Comparison of ENCODE assay signal across 7 mouse cellular contexts in the genomic region with DNA sequence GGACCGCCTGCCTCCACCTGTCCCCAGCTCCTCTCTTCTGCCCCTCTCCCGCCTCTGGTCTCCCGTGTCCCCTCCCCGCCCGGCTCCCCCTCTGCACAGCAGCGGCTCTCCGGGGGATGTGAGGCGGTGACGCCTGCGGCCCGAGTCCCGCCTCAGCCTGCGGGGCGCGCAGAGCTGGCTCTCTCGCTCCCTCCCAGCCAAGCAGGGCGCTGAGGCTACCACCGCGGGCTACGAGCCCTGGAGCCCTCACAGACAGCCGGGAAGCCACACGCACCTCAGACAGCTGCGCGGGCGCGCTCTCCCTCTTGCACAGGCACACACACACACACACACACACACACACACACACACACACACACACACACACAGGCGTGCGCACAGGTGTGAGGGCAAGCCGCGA. TPM values are rescaled to one million over a fixed set of nuclear protein-coding genes. Genes with fewer than 3 reads are reported as not detected.
DNase-seq lines count a peak whose midpoint lies in the region; ATAC-seq and TF ChIP-seq lines count a peak whose summit lies in the region.

No protein-coding gene starts in this region.

- peak overlapping the region; percentile 89 for H3K4me3 ChIP-seq in megakaryocyte, embryonic 14.5 days (replicated peaks)
- H3K4me3 ChIP-seq in forebrain, embryonic 14.5 days (ENCODE audit: low read depth, low read length): peak overlapping the region; percentile 59
- H3K4me3 ChIP-seq in intestine, postnatal 0 days (ENCODE audit: low read depth, low read length): peak overlapping the region; percentile 48
- peak overlapping the region; percentile 51 for H3K4me3 ChIP-seq in liver, embryonic 11.5 days (ENCODE audit: low read depth, low read length)

- 0 out of 2 replicates have a peak, but pooled peaks cover 6% of the 10 kb centered on the region for H3K9me3 ChIP-seq in megakaryocyte, embryonic 14.5 days
- no peaks in the 10 kb centered on the region for H3K9me3 ChIP-seq in forebrain, embryonic 14.5 days (replicated peaks; ENCODE audit: control insufficient read depth, low read length)
- no peaks in the 10 kb centered on the region for H3K9me3 ChIP-seq in intestine, postnatal 0 days (ENCODE audit: control insufficient read depth)
- H3K9me3 ChIP-seq in liver, embryonic 11.5 days (ENCODE audit: control insufficient read depth, low read length): no peaks in the 10 kb centered on the region

- peak overlapping the region; percentile 96 for H3K4me2 ChIP-seq in forebrain, embryonic 14.5 days (ENCODE audit: low read length)
- peak overlapping the region; percentile 96 for H3K4me2 ChIP-seq in intestine, postnatal 0 days (replicated peaks; ENCODE audit: low read depth)
- peak overlapping the region; percentile 89 for H3K4me2 ChIP-seq in liver, embryonic 11.5 days

- H3K4me1 ChIP-seq in megakaryocyte, embryonic 14.5 days: peaks cover 12% of the 10 kb centered on the region
- no peaks in the 10 kb centered on the region; the same call in 1 of the 2 replicates for H3K4me1 ChIP-seq in forebrain, embryonic 14.5 days (ENCODE audit: control insufficient read depth, insufficient read depth, low read length)
- 0 out of 2 replicates have a peak, but pooled peaks cover 5% of the 10 kb centered on the region for H3K4me1 ChIP-seq in intestine, postnatal 0 days (replicated peaks; ENCODE audit: control insufficient read depth, insufficient read depth, low read length)
- H3K4me1 ChIP-seq in liver, embryonic 11.5 days (replicated peaks; ENCODE audit: control insufficient read depth, insufficient read depth, low read length): peaks cover 4% of the 10 kb centered on the region

- peak; percentile 74 for DNase-seq in cerebellum, adult 11 months
- DNase-seq in forebrain, embryonic 14.5 days (ENCODE audit: low spot score): peak; percentile 60
- DNase-seq in liver, embryonic 11.5 days (ENCODE audit: low spot score): peak; percentile 31
- DNase-seq in right cerebral cortex, postnatal 14 days: peak; percentile 65

- peak overlapping the region; percentile 70 for H3K9ac ChIP-seq in forebrain, embryonic 14.5 days (ENCODE audit: low read length)
- no peak overlapping the region for H3K9ac ChIP-seq in intestine, postnatal 0 days (ENCODE audit: low read depth, low read length)
- H3K9ac ChIP-seq in liver, embryonic 11.5 days (ENCODE audit: low read depth, low read length): no peak overlapping the region

- TF ChIP-seq CTCF in intestine, postnatal 0 days (IDR thresholded peaks at IDR 0.05; ENCODE audit: low read depth): no peak

- 0% methylated on average over 30 of the region's 30 CpGs for WGBS in forebrain, embryonic 14.5 days
- 1% methylated on average over 30 of the region's 30 CpGs for WGBS in intestine, postnatal 0 days
- 2% methylated on average over 22 of the region's 30 CpGs for WGBS in liver, embryonic 11.5 days

- peaks cover 25% of the 10 kb centered on the region for H3K27me3 ChIP-seq in megakaryocyte, embryonic 14.5 days (replicated peaks)
- 0 out of 2 replicates have a peak, but pooled peaks cover 13% of the 10 kb centered on the region for H3K27me3 ChIP-seq in forebrain, embryonic 14.5 days (replicated peaks; ENCODE audit: control insufficient read depth, insufficient read depth, low read length)
- H3K27me3 ChIP-seq in intestine, postnatal 0 days (replicated peaks; ENCODE audit: control insufficient read depth, insufficient read depth, low read length): no peaks in the 10 kb centered on the region
- peaks cover 14% of the 10 kb centered on the region for H3K27me3 ChIP-seq in liver, embryonic 11.5 days (replicated peaks; ENCODE audit: control insufficient read depth, insufficient read depth, low read length)

- ATAC-seq in megakaryocyte, adult 5-6 weeks (ENCODE audit: poor library complexity, severe bottlenecking): no peak
- peak; percentile 88 for ATAC-seq in forebrain, embryonic 14.5 days
- no peak; the same call in none of the 2 replicates for ATAC-seq in intestine, postnatal 0 days
- no peak; the same call in 1 of the 2 replicates for ATAC-seq in liver, embryonic 11.5 days (replicated peaks; ENCODE audit: low FRiP score)

- H3K27ac ChIP-seq in forebrain, embryonic 14.5 days (ENCODE audit: low read depth, low read length): no peak overlapping the region; the same call in 1 of the 2 replicates
- H3K27ac ChIP-seq in intestine, postnatal 0 days (ENCODE audit: low read depth, low read length): no peak overlapping the region
- no peak overlapping the region for H3K27ac ChIP-seq in liver, embryonic 11.5 days (ENCODE audit: low read depth, low read length)

- no peaks in the 10 kb centered on the region for H3K36me3 ChIP-seq in megakaryocyte, embryonic 14.5 days (replicated peaks; ENCODE audit: low read length)
- no peaks in the 10 kb centered on the region for H3K36me3 ChIP-seq in forebrain, embryonic 14.5 days (ENCODE audit: control insufficient read depth, insufficient read depth, low read length)
- H3K36me3 ChIP-seq in intestine, postnatal 0 days (ENCODE audit: control insufficient read depth, insufficient read depth): no peaks in the 10 kb centered on the region
- H3K36me3 ChIP-seq in liver, embryonic 11.5 days (ENCODE audit: control insufficient read depth, insufficient read depth, low read length): no peaks in the 10 kb centered on the region

RNA-seq across cellular contexts. Expression of gene Stxbp5l, which starts 0.4 kb away (rescaled TPM):
- not detected in 2 replicates for polyA plus RNA-seq in megakaryocyte, embryonic 14.5 days (2012; ENCODE audit: insufficient read depth, low replicate concordance)
- total RNA-seq in megakaryocyte, adult 5-6 weeks (2015): not detected in 2 replicates
- not detected in 2 replicates for total RNA-seq in megakaryocyte, adult 5-6 weeks (2017)
- 3.0 and 5.0 TPM in 2 replicates for polyA plus RNA-seq in forebrain, embryonic 14.5 days (2014; fragmentation: Nextera tagmentation; extraction: Ambion mirVana)
- polyA plus RNA-seq in intestine, postnatal 0 days (2015; fragmentation: Nextera tagmentation; extraction: Ambion mirVana): 0.95 and 1.5 TPM in 2 replicates
- 0.25 and 0.26 TPM in 2 replicates for polyA plus RNA-seq in liver, embryonic 11.5 days (2014; fragmentation: Nextera tagmentation; extraction: Ambion mirVana)
